Comparison of ENCODE assay signal across 27 mouse cellular contexts in the genomic region with DNA sequence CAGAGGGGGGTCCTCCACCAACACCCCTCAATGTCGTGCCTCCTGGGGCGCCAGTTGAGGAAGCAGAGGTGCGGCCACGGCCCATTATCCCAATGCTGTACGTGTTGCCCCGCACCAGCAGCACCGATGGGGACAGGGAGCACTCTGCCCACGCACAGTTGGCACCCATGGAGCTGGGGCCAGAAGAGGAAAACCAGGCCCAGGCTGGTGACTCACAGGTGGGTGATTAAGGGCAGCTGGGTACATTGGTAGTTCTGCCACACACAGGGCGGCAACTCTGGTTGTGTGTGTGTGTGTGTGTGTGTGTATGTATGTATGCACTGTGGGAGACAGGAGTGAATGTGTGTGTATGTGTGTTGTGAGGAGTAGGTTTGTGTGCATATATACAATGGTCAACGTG.
DNase-seq lines count a peak whose midpoint lies in the region; ATAC-seq and TF ChIP-seq lines count a peak whose summit lies in the region.
"Had no signal": no experiment of that assay in that cellular context is flagged by ENCODE, and none has a peak within 500 bp of the region (broad histone marks: within the 10 kb centered on the region; RNA-seq: fewer than 3 reads in every experiment).

No protein-coding gene starts in this region.

- DNase-seq in layer of hippocampus, adult 2 months (ENCODE audit: low spot score in 2 of 2): no peak
- DNase-seq in layer of hippocampus, postnatal 25 days (ENCODE audit: extremely low spot score in 1 of 2, low spot score in 1 of 2): no peak
- DNase-seq in MN1 (ENCODE audit: low spot score): peak; percentile 62
- peak; percentile 39 to 71 for DNase-seq in adrenal gland, postnatal 36 days
- DNase-seq in ovary, postnatal 36 days (ENCODE audit: low spot score): no peak
- DNase-seq: cerebellum, adult 8-10 months; cerebellum, postnatal 25 days; gastrocnemius, adult 2 months; gastrocnemius, postnatal 36 days; heart, adult 18-20 months; heart, postnatal 36 days; kidney, adult 8-10 months; kidney, postnatal 4 days; liver, embryonic 13.5 days; lung, adult 2 months; lung, postnatal 10 days had no signal

- no peak for TF ChIP-seq CTCF in layer of hippocampus, adult 2 months (conservative IDR thresholded peaks at IDR 0.05)

- peak overlapping the region; percentile 56 for H3K27ac ChIP-seq in layer of hippocampus, adult 2 months
- H3K27ac ChIP-seq: embryonic facial prominence, embryonic 12.5 days; gastrocnemius, adult 2 months; hindbrain, embryonic 12.5 days; hindbrain, postnatal 0 days; intestine, embryonic 15.5 days; kidney, postnatal 0 days; limb, embryonic 10.5 days; limb, embryonic 15.5 days; liver, embryonic 13.5 days; macrophage; midbrain, embryonic 15.5 days had no signal

- no peak overlapping the region for H3K4me3 ChIP-seq in layer of hippocampus, adult 2 months
- H3K4me3 ChIP-seq: embryonic facial prominence, embryonic 12.5 days; gastrocnemius, adult 2 months; hindbrain, embryonic 12.5 days; intestine, embryonic 15.5 days; limb, embryonic 10.5 days; limb, embryonic 15.5 days; liver, embryonic 13.5 days; midbrain, embryonic 15.5 days had no signal

- no peak for ATAC-seq in megakaryocyte, adult 5-6 weeks (ENCODE audit: poor library complexity, severe bottlenecking)
- ATAC-seq: forebrain, embryonic 14.5 days; hindbrain, postnatal 0 days; intestine, embryonic 15.5 days; midbrain, embryonic 15.5 days had no signal

Comparison
In these comparisons a context has a peak if more than half of its experiments do, and no peak if none do; other contexts are left out.
1. DNase-seq: peak in MN1 (single experiment) and adrenal gland, postnatal 36 days (2 of 2); none in layer of hippocampus, adult 2 months (0 of 2), layer of hippocampus, postnatal 25 days (0 of 2) and ovary, postnatal 36 days (single experiment).